Mouse (Mus musculus): Measurements from ENCODE around the gene Ugt1a1. TPM values are rescaled to one million over a fixed set of nuclear protein-coding genes. Genes with fewer than 3 reads are reported as not detected.

The Ugt1a1 gene
- polyA plus RNA-seq, 1 experiment from 2014 or later: not detected

DNA sequence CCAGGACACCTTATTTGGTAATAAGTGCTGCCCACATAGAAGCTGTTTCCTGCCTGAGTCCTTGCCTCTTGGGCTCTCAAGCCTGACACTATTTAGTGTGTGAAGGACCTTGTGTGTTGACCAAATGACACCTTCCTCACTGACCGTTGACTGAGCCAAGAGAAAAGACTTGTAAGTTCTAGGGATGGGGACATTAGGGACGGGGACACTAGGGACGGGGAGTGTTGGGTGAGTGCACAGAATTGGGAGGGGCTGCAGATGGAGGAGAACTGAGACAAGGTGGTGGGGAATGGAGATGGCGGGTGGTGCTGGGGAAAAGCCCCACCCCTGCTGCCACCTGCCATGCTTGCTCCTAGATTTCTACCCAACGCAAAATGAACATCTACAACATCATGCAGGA lies 18.2 kb downstream of the Ugt1a1 start:
- 88% methylated on average over 5 of the region's 5 CpGs for WGBS
- ATAC-seq (ENCODE audit: low FRiP score): no peak
- H3K4me3 ChIP-seq (replicated peaks): no peak overlapping the region
- H3K36me3 ChIP-seq: no peaks in the 10 kb centered on the region
- no peak overlapping the region for H3K4me2 ChIP-seq
- no peak overlapping the region for H3K27ac ChIP-seq (replicated peaks)
- H3K9me3 ChIP-seq (replicated peaks): peaks cover 95% of the 10 kb centered on the region
- no peaks in the 10 kb centered on the region for H3K4me1 ChIP-seq
- H3K27me3 ChIP-seq (replicated peaks): no peaks in the 10 kb centered on the region
- no peak overlapping the region for H3K9ac ChIP-seq (replicated peaks)

DNA sequence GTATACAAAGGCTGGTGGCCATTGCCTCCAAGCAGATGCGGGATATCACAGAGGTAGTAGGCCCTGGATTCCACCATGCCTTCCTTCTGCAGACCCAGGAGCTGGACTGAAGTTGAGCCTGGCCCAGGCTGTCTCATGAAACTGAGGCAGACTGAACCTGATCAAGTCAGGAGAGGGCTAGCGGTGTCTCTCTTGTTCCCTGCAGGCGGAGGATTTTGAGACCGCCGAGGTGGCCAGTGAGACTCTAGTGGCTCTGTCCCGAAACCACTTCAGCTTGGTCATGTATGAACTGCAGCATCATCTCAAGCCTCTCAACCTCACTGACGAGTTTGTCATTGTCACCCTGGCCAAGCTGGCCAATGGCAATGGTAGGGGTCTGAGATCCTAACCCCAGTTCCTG lies 18.7 kb downstream of the Ugt1a1 start:
- WGBS: 73% methylated on average over 7 of the region's 7 CpGs
- Histone ChIP-seq H3K4me1 (no peaks in the 10 kb centered on the region), H3K27ac (replicated peaks) (no peak overlapping the region), H3K9me3 (replicated peaks) (peaks cover 98% of the 10 kb centered on the region), H3K9ac (replicated peaks) (no peak overlapping the region), H3K27me3 (replicated peaks) (no peaks in the 10 kb centered on the region), H3K36me3 (no peaks in the 10 kb centered on the region), H3K4me2 (no peak overlapping the region), H3K4me3 (replicated peaks) (no peak overlapping the region)
- ATAC-seq (ENCODE audit: low FRiP score): no peak

- H3K4me1 ChIP-seq: no peaks in the 10 kb centered on the region
- WGBS: 80% methylated on average over 6 of the region's 6 CpGs
- H3K4me2 ChIP-seq: no peak overlapping the region
- ATAC-seq (ENCODE audit: low FRiP score): no peak
- H3K9me3 ChIP-seq (replicated peaks): peaks cover 97% of the 10 kb centered on the region
- no peaks in the 10 kb centered on the region for H3K36me3 ChIP-seq
- no peaks in the 10 kb centered on the region for H3K27me3 ChIP-seq (replicated peaks)
- H3K27ac ChIP-seq (replicated peaks): no peak overlapping the region
- H3K9ac ChIP-seq (replicated peaks): no peak overlapping the region
- H3K4me3 ChIP-seq (replicated peaks): no peak overlapping the region
Measured at GRCm38 (mm10) chr1:88230981-88231802, 19.4 kb downstream of the Ugt1a1 start.

GRCm38 (mm10) chr1:88231803-88232499 lies 20.2 kb downstream of the Ugt1a1 start:
- Histone ChIP-seq H3K27me3 (replicated peaks) (no peaks in the 10 kb centered on the region), H3K36me3 (no peaks in the 10 kb centered on the region), H3K4me1 (no peaks in the 10 kb centered on the region), H3K9me3 (replicated peaks) (peaks cover 94% of the 10 kb centered on the region), H3K4me2 (no peak overlapping the region), H3K4me3 (replicated peaks) (no peak overlapping the region), H3K27ac (replicated peaks) (no peak overlapping the region), H3K9ac (replicated peaks) (no peak overlapping the region)
- no peak for ATAC-seq (ENCODE audit: low FRiP score)
- WGBS: 70% methylated on average over 7 of the region's 7 CpGs

GRCm38 (mm10) chr1:88232664-88233380 lies 21.1 kb downstream of the Ugt1a1 start:
- no peak overlapping the region for H3K27ac ChIP-seq (replicated peaks)
- H3K4me1 ChIP-seq: no peaks in the 10 kb centered on the region
- no peak overlapping the region for H3K9ac ChIP-seq (replicated peaks)
- H3K27me3 ChIP-seq (replicated peaks): no peaks in the 10 kb centered on the region
- 60% methylated on average over 3 of the region's 3 CpGs for WGBS
- no peak overlapping the region for H3K4me2 ChIP-seq
- no peaks in the 10 kb centered on the region for H3K36me3 ChIP-seq
- H3K9me3 ChIP-seq (replicated peaks): peaks cover 94% of the 10 kb centered on the region
- no peak overlapping the region for H3K4me3 ChIP-seq (replicated peaks)
- no peak for ATAC-seq (ENCODE audit: low FRiP score)

DNA sequence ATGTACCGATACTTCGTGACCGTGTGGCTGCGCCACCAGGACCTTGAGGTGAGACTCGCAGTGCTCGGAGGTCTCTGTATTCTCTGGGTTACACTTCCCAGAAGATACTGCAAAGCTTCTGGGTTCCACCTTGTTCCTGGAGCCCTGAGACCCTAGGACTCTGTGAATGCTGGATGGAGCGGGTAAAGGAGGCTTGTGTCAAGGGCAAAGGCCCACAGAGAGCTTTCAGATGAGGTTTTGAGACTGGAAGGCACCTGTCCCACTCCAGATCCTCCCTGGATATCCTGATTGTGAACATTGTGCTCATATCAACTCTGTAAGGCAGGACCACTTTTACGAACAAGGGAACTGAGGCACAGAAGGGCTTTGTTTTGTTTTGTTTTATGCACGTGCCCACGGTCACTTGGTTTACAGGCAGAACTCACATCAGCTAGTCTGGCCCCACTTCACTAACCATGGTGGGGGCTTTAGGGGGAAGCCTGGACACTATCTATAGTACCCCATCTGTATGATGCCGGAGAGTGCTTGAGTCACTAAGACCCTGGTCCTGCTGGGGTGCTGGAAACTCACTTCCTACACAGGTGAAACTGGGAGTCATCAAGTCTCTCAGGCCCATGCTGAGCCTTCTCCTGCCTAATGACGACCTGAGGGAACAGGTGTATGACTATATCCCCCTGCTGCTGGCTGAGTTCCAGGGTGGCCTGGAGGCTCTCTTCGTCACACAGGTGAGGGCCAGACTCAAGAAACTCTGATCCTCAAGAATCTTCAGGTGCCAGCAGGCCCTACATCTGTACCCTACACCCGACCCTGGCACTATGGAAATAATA lies 21.9 kb downstream of the Ugt1a1 start:
- H3K36me3 ChIP-seq: no peaks in the 10 kb centered on the region
- 71% methylated on average over 14 of the region's 14 CpGs for WGBS
- 0 out of 2 replicates have a peak, but pooled peaks have one; percentile 5 for ATAC-seq (ENCODE audit: low FRiP score)
- no peak overlapping the region for H3K27ac ChIP-seq (replicated peaks)
- H3K4me2 ChIP-seq: no peak overlapping the region
- H3K27me3 ChIP-seq (replicated peaks): no peaks in the 10 kb centered on the region
- no peak overlapping the region for H3K4me3 ChIP-seq (replicated peaks)
- H3K9me3 ChIP-seq (replicated peaks): peaks cover 94% of the 10 kb centered on the region
- H3K4me1 ChIP-seq: no peaks in the 10 kb centered on the region
- no peak overlapping the region for H3K9ac ChIP-seq (replicated peaks)

DNA sequence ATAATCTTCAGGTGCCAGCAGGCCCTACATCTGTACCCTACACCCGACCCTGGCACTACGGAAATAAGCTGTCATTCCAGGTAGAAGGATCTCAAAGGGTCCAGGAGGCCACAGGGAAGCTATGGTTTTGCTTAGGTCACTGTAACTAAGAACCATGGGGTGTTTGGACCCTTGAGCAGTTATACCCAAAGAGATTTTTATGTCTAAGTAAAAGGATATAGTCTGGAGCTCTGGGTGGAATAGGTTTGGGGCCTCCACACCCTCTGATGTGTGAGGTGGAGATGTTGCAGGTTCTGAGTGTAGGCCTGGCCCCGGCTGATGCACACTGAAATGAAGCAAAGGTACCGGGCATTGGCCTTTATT lies 22.5 kb downstream of the Ugt1a1 start:
- no peaks in the 10 kb centered on the region for H3K27me3 ChIP-seq (replicated peaks)
- no peaks in the 10 kb centered on the region for H3K4me1 ChIP-seq
- WGBS: 68% methylated on average over 4 of the region's 4 CpGs
- H3K9me3 ChIP-seq (replicated peaks): peaks cover 94% of the 10 kb centered on the region
- H3K27ac ChIP-seq (replicated peaks): no peak overlapping the region
- ATAC-seq (ENCODE audit: low FRiP score): no peak
- no peak overlapping the region for H3K4me3 ChIP-seq (replicated peaks)
- H3K9ac ChIP-seq (replicated peaks): no peak overlapping the region
- H3K36me3 ChIP-seq: no peaks in the 10 kb centered on the region
- no peak overlapping the region for H3K4me2 ChIP-seq

DNA sequence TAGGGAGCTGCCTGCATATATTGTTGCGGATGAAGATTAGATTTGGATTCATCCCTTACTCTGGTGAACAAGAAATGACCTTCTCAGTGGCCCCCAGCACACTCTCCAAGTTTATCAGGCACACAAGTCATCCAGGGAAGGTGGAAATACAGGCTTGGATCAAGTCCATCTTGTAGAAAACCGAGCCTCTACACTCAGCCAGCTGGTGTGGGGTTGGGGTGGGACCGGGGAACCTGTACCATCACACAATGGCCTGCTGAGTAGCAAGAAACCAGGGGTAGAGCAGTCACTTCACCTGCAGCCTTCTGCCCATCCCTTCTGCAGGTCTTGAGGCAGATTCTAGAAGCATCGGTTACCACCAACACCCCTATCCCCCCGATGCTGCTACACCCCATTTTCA lies 22.9 kb downstream of the Ugt1a1 start:
- no peak overlapping the region for H3K4me2 ChIP-seq

GRCm38 (mm10) chr1:88235046-88235893 lies 23.5 kb downstream of the Ugt1a1 start:
- ATAC-seq (ENCODE audit: low FRiP score): no peak

More for the DNA sequence above, 22.9 kb downstream of the Ugt1a1 start:
- no peaks in the 10 kb centered on the region for H3K4me1 ChIP-seq
- no peak for ATAC-seq (ENCODE audit: low FRiP score)
- H3K9ac ChIP-seq (replicated peaks): no peak overlapping the region
- 44% methylated on average over 5 of the region's 5 CpGs for WGBS
- no peaks in the 10 kb centered on the region for H3K36me3 ChIP-seq
- H3K4me3 ChIP-seq (replicated peaks): no peak overlapping the region
- no peak overlapping the region for H3K27ac ChIP-seq (replicated peaks)
- H3K9me3 ChIP-seq (replicated peaks): peaks cover 94% of the 10 kb centered on the region
- no peaks in the 10 kb centered on the region for H3K27me3 ChIP-seq (replicated peaks)

GRCm38 (mm10) chr1:88235894-88236415 lies 24.2 kb downstream of the Ugt1a1 start:
- Histone ChIP-seq H3K36me3 (no peaks in the 10 kb centered on the region), H3K9ac (replicated peaks) (no peak overlapping the region), H3K9me3 (replicated peaks) (peaks cover 95% of the 10 kb centered on the region), H3K4me2 (no peak overlapping the region), H3K27ac (replicated peaks) (no peak overlapping the region), H3K4me3 (replicated peaks) (no peak overlapping the region), H3K27me3 (replicated peaks) (no peaks in the 10 kb centered on the region), H3K4me1 (no peaks in the 10 kb centered on the region)
- WGBS: 68% methylated on average over 4 of the region's 4 CpGs
- no peak for ATAC-seq (ENCODE audit: low FRiP score)

More at GRCm38 (mm10) chr1:88235046-88235893, 23.5 kb downstream of the Ugt1a1 start:
- Histone ChIP-seq H3K27me3 (replicated peaks) (no peaks in the 10 kb centered on the region), H3K4me2 (no peak overlapping the region), H3K27ac (replicated peaks) (no peak overlapping the region), H3K4me1 (no peaks in the 10 kb centered on the region), H3K4me3 (replicated peaks) (no peak overlapping the region), H3K9ac (replicated peaks) (no peak overlapping the region), H3K36me3 (no peaks in the 10 kb centered on the region), H3K9me3 (replicated peaks) (peaks cover 94% of the 10 kb centered on the region)
- 68% methylated on average over 11 of the region's 11 CpGs for WGBS

Data from neural tube, embryonic 15.5 days (tissue).